Mouse (Mus musculus) heart, adult 2 months (tissue): ENCODE data around the gene Ctnna3.

Experiments used
- CTCF ChIP-seq: fragments of 200-600 bp; IDR thresholded peaks from 2 replicates; pipeline ENCODE4 v1.8.1; 2022; ENCODE audit warnings: antibody characterized with exemption, mild to moderate bottlenecking, moderate library complexity
- EP300 ChIP-seq: fragments of 200-500 bp; IDR thresholded peaks from 2 replicates; pipeline ENCODE4 v1.6.1; 2011; ENCODE audit warnings: low read depth, low read length, control low read depth; ENCODE audit not compliant: insufficient read depth

- TF ChIP-seq CTCF, result no peak
- TF ChIP-seq EP300, result no peak
These were observed 2.2 kb downstream of the Ctnna3 start for GRCm38 (mm10) chr10:63432099-63432498.
